Mouse (Mus musculus): Measurements from ENCODE around the gene Cbfa2t3.

- TF ChIP-seq CTCF (IDR thresholded peaks at IDR 0.05) = peak; percentile 61
- TF ChIP-seq POLR2A (IDR thresholded peaks at IDR 0.05; ENCODE audit: insufficient read depth, low read depth, low read length) = peak; percentile 76
- TF ChIP-seq EP300 (IDR thresholded peaks at IDR 0.05; ENCODE audit: insufficient read depth, low read depth, low read length) = no peak
Observed at GRCm38 (mm10) chr8:122611295-122612133, 87.4 kb downstream of the Cbfa2t3 start, which contains the start of the genes Galns and Trappc2l.
